Mouse (Mus musculus): ENCODE results near the gene Rnf135. TPM values are rescaled to one million over a fixed set of nuclear protein-coding genes. Genes with fewer than 3 reads are reported as not detected.

Rnf135 gene
- polyA plus RNA-seq, 1 experiment from 2014 or later: 8.4 TPM

Other genes starting within 250 kb of the Rnf135 start
- 56.6 and 56.8 TPM in 2 replicates for gene Utp6, start 221.5 kb upstream of the Rnf135 start, polyA plus RNA-seq (2014; fragmentation: Nextera tagmentation; extraction: Ambion mirVana)
- 33.9 and 35.9 TPM in 2 replicates for gene Suz12, start 190.7 kb upstream of the Rnf135 start, polyA plus RNA-seq (2014; fragmentation: Nextera tagmentation; extraction: Ambion mirVana)
- 29.4 and 29.6 TPM in 2 replicates for gene Crlf3, start 102.9 kb upstream of the Rnf135 start, polyA plus RNA-seq (2014; fragmentation: Nextera tagmentation; extraction: Ambion mirVana)
- 15.1 and 16.3 TPM in 2 replicates for gene Atad5, start 94.5 kb upstream of the Rnf135 start, polyA plus RNA-seq (2014; fragmentation: Nextera tagmentation; extraction: Ambion mirVana)
- gene Tefm, start 41.7 kb upstream of the Rnf135 start, polyA plus RNA-seq (2014; fragmentation: Nextera tagmentation; extraction: Ambion mirVana): 25.9 and 28.2 TPM in 2 replicates
- 2.3 and 3.0 TPM in 2 replicates for gene Adap2, start 29.7 kb upstream of the Rnf135 start, polyA plus RNA-seq (2014; fragmentation: Nextera tagmentation; extraction: Ambion mirVana)
- gene Rhot1, start 25.2 kb downstream of the Rnf135 start, polyA plus RNA-seq (2014; fragmentation: Nextera tagmentation; extraction: Ambion mirVana): 50.7 and 55.2 TPM in 2 replicates
- 3.3 and 3.7 TPM in 2 replicates for gene Rhbdl3, start 117.1 kb downstream of the Rnf135 start, polyA plus RNA-seq (2014; fragmentation: Nextera tagmentation; extraction: Ambion mirVana)
- gene 5730455P16Rik, start 194.2 kb downstream of the Rnf135 start, polyA plus RNA-seq (2014; fragmentation: Nextera tagmentation; extraction: Ambion mirVana): 22.2 and 23.0 TPM in 2 replicates
- gene Zfp207, start 199.4 kb downstream of the Rnf135 start, polyA plus RNA-seq (2014; fragmentation: Nextera tagmentation; extraction: Ambion mirVana): 270 and 271 TPM in 2 replicates
- 278 and 324 TPM in 2 replicates for gene Psmd11, start 244.8 kb downstream of the Rnf135 start, polyA plus RNA-seq (2014; fragmentation: Nextera tagmentation; extraction: Ambion mirVana)